Mouse (Mus musculus) midbrain, embryonic 13.5 days (tissue): ENCODE results near the gene Polr1d. TPM values are rescaled to one million over a fixed set of nuclear protein-coding genes. Genes with fewer than 3 reads are reported as not detected.

Source experiments
- ATAC-seq: fragments of 200-750 bp; cut with Nextera tagmentation; 2 replicates; pipeline ENCODE4 v1.8.0; 2017; ENCODE audit warnings: mild to moderate bottlenecking, moderate TSS enrichment, moderate library complexity
- H3K27ac ChIP-seq: fragments of 300-500 bp; sonication (generic); 2 replicates; pipeline ENCODE4 v1.5.1; 2015; ENCODE audit warnings: inconsistent platforms, mild to moderate bottlenecking, moderate library complexity
- H3K27me3 ChIP-seq: fragments of 300-500 bp; sonication (generic); 2 replicates; pipeline ENCODE4 v1.6.1; 2015; ENCODE audit warnings: mild to moderate bottlenecking, inconsistent platforms
- H3K36me3 ChIP-seq: fragments of 300-500 bp; sonication (generic); 2 replicates; pipeline ENCODE4 v1.6.1; 2015; ENCODE audit warnings: mild to moderate bottlenecking, inconsistent platforms
- H3K4me1 ChIP-seq: fragments of 300-500 bp; sonication (generic); replicated peaks from 2 replicates; pipeline ENCODE4 v1.6.1; 2015; ENCODE audit warnings: inconsistent platforms
- H3K4me2 ChIP-seq: fragments of 300-500 bp; sonication (generic); replicated peaks from 2 replicates; pipeline ENCODE4 v1.6.1; 2015; ENCODE audit warnings: moderate library complexity, mild to moderate bottlenecking, inconsistent platforms
- H3K4me3 ChIP-seq: fragments of 300-500 bp; sonication (generic); replicated peaks from 2 replicates; pipeline ENCODE4 v1.5.1; 2015; ENCODE audit warnings: mild to moderate bottlenecking, inconsistent platforms
- H3K9ac ChIP-seq: fragments of 300-500 bp; sonication (generic); replicated peaks from 2 replicates; pipeline ENCODE4 v1.6.1; 2015; ENCODE audit warnings: mild to moderate bottlenecking, inconsistent platforms
- H3K9me3 ChIP-seq: fragments of 300-500 bp; sonication (generic); 2 replicates; pipeline ENCODE4 v1.6.1; 2016; ENCODE audit warnings: mild to moderate bottlenecking, inconsistent platforms
- WGBS: fragments of 180-500 bp; shearing (Covaris S2); methylation state at CpG from one replicate; pipeline ENCODE4 v1.1.7; 2015; 5-methylcytosine and 5-hydroxymethylcytosine counted together
- polyA plus RNA-seq: library from polyadenylated mRNA; unstranded; fragments of >200 nt; fragmentation: Nextera tagmentation; extraction: Ambion mirVana; gene quantifications from 2 replicates; pipeline ENCODE4 v1.2.1, GENCODE M21; 2015

Polr1d gene
- polyA plus RNA-seq, 1 experiment from 2014 or later: 103 TPM

DNA sequence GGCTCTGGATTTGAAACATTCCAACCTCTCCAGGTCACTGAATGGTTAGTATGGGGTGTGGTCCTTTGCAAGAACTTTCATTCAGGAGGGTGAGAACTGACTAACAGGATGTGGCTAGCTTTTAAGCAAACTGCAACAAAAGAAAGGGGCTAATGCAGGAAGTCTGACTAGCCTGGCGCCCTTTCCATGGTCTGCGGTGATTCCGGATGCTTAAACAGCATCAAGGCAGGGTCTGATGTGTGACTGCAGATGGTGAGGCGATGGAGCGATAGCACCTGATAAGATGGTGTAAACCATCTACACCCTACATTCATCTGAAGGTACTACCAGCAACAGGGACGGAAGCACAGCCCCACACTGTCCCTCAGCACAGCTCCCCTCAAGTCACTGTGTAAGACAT lies 82.5 kb downstream of the Polr1d start:
- Histone ChIP-seq H3K4me1 (peaks cover 22% of the 10 kb centered on the region), H3K4me3 (no peak overlapping the region), H3K27ac (no peak overlapping the region), H3K9ac (no peak overlapping the region), H3K27me3 (peaks cover 61% of the 10 kb centered on the region), H3K9me3 (no peaks in the 10 kb centered on the region), H3K4me2 (no peak overlapping the region), H3K36me3 (no peaks in the 10 kb centered on the region)
- ATAC-seq: no peak
- 93% methylated on average over 6 of the region's 6 CpGs for WGBS

DNA sequence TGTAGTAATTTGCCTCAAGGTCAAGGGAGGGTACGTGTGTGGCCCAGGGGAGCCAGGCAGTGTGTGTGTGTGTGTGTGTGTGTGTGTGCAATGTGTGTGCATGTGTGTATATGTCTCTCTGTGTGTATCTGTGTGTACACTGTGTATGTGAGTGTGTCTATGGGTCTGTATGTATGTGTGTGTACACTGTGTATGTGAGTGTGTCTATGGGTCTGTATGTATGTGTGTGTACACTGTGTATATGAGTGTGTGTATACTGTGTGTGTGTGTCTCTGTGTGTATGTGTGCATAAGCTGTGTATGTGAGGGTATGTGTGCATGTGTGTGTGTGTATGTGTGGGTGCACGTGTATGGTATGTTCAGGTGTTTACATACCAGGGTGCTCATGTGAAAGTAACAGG lies 82.9 kb downstream of the Polr1d start:
- ATAC-seq: no peak
- 94% methylated on average over 2 of the region's 2 CpGs for WGBS
- Histone ChIP-seq H3K27ac (no peak overlapping the region), H3K4me3 (no peak overlapping the region), H3K9ac (no peak overlapping the region), H3K27me3 (peaks cover 60% of the 10 kb centered on the region), H3K36me3 (no peaks in the 10 kb centered on the region), H3K4me1 (peaks cover 17% of the 10 kb centered on the region), H3K4me2 (no peak overlapping the region), H3K9me3 (no peaks in the 10 kb centered on the region)

Other genes with a start within 250 kb of the Polr1d start
- 371 and 386 TPM in 2 replicates for gene Rpl21, start 244.2 kb upstream of the Polr1d start, polyA plus RNA-seq
- 11.0 and 12.5 TPM in 2 replicates for gene Rasl11a, start 232.0 kb upstream of the Polr1d start, polyA plus RNA-seq
- gene Gtf3a, start 128.4 kb upstream of the Polr1d start, polyA plus RNA-seq: 98.2 and 99.9 TPM in 2 replicates
- 25.9 and 30.6 TPM in 2 replicates for gene Mtif3, start 113.2 kb upstream of the Polr1d start, polyA plus RNA-seq
- 4.1 and 4.4 TPM in 2 replicates for gene Lnx2, start 464 bp upstream of the Polr1d start, polyA plus RNA-seq
- 10.7 and 16.2 TPM in 2 replicates for gene Gsx1, start 111.6 kb downstream of the Polr1d start, polyA plus RNA-seq
- gene Pdx1, start 192.9 kb downstream of the Polr1d start, polyA plus RNA-seq: not detected in 2 replicates
- gene Cdx2, start 230.2 kb downstream of the Polr1d start, polyA plus RNA-seq: not detected in 2 replicates
- not detected in 2 replicates for gene Urad, start 245.4 kb downstream of the Polr1d start, polyA plus RNA-seq